Mouse (Mus musculus) layer of hippocampus, adult 18-20 months (tissue): Measurements from ENCODE around the gene Klf1. TPM values are rescaled to one million over a fixed set of nuclear protein-coding genes. Genes with fewer than 3 reads are reported as not detected.

Experiments
- DNase-seq, 2 experiments: peaks; one replicate each; pipeline ENCODE4 v3.0.0; 2022; ENCODE audit warnings: low spot score in 2 of 2
- microRNA-seq, 2 experiments: library from miRNA; unstranded; fragments of <30 nt; microRNA quantifications; one replicate each; pipeline ENCODE4 v1.2.0; 2021
- total RNA-seq, 2 experiments: library from RNA; stranded (reverse); gene quantifications; 2 replicates each; pipeline ENCODE4 v1.2.3; 2021

Klf1 gene
- total RNA-seq, 2 experiments from 2014 or later = 0.27 TPM; not detected in 1

- DNase-seq = peak in 1 of 2 experiments; percentile 45
Observed at GRCm38 (mm10) chr8:84934860-84935259, 33.1 kb downstream of the Klf1 start.

GRCm38 (mm10) chr8:84935489-84935888, 33.8 kb downstream of the Klf1 start:
- DNase-seq = no peak

GRCm38 (mm10) chr8:84936041-84936961, 34.6 kb downstream of the Klf1 start:
- DNase-seq = peak in 1 of 2 experiments; percentile 22

GRCm38 (mm10) chr8:84936962-84937546, 35.3 kb downstream of the Klf1 start, which contains the start of gene Mast1:
TSS of gene Mast1 (minus strand) at chr8:84937359.
- DNase-seq = peak; percentile 61 to 75

GRCm38 (mm10) chr8:84937620-84938485, 36.1 kb downstream of the Klf1 start:
- no peak for DNase-seq

GRCm38 (mm10) chr8:84943699-84944098, 42.0 kb downstream of the Klf1 start:
- DNase-seq = no peak

GRCm38 (mm10) chr8:84944478-84945160, 42.9 kb downstream of the Klf1 start:
- peak in 1 of 2 experiments; percentile 53 for DNase-seq

- peak; percentile 61 to 62 for DNase-seq
Observed at GRCm38 (mm10) chr8:84945235-84945632, 43.5 kb downstream of the Klf1 start.

GRCm38 (mm10) chr8:84945633-84946527, 44.2 kb downstream of the Klf1 start:
- no peak for DNase-seq

GRCm38 (mm10) chr8:84946528-84947240, 45.0 kb downstream of the Klf1 start, which contains the start of gene Rtbdn:
TSS of gene Rtbdn (plus strand) at chr8:84946991.
- DNase-seq = no peak

GRCm38 (mm10) chr8:84947241-84947545, 45.5 kb downstream of the Klf1 start:
- no peak for DNase-seq

- DNase-seq = no peak
Observed at GRCm38 (mm10) chr8:84949753-84950152, 48.0 kb downstream of the Klf1 start.

GRCm38 (mm10) chr8:84952612-84953255, 51.0 kb downstream of the Klf1 start:
- no peak for DNase-seq

Small RNA genes within 50 kb of the gene (microRNA-seq; reads per million reads assigned to microRNA genes)
- gene Gm24197 = 0.25 to 1.8 reads per million in 2 experiments
- 5.2 to 9.0 reads per million in 2 experiments for gene Mir7069

Other genes starting within 250 kb of the Klf1 start
- gene Ier2, start 239.1 kb upstream of the Klf1 start, total RNA-seq = 10 to 100 TPM in 1 of 2 experiments, 1 to 10 TPM in 1; 6.2 to 10.0 TPM
- 100 to 1,000 TPM in 1 of 2 experiments, 10 to 100 TPM in 1; 96.9 to 108 TPM for gene Trmt1, start 215.6 kb upstream of the Klf1 start, total RNA-seq
- gene Nacc1, start 214.1 kb upstream of the Klf1 start, total RNA-seq = 10 to 100 TPM; 94.8 to 95.5 TPM
- 1 to 10 TPM; 2.0 to 2.2 TPM for gene Lyl1, start 200.5 kb upstream of the Klf1 start, total RNA-seq
- gene G430095P16Rik, start 178.9 kb upstream of the Klf1 start, total RNA-seq = not detected
- 100 to 1,000 TPM; 379 to 429 TPM for gene Nfix, start 101.6 kb upstream of the Klf1 start, total RNA-seq
- gene Dand5, start 79.1 kb upstream of the Klf1 start, total RNA-seq = 10 to 100 TPM; 10.7 to 10.9 TPM
- gene Gadd45gip1, start 70.4 kb upstream of the Klf1 start, total RNA-seq = 10 to 100 TPM; 27.3 to 27.4 TPM
- 10 to 100 TPM; 63.8 to 77.0 TPM for gene Rad23a, start 61.3 kb upstream of the Klf1 start, total RNA-seq
- 100 to 1,000 TPM; 506 to 521 TPM for gene Calr, start 55.0 kb upstream of the Klf1 start, total RNA-seq
- 10 to 100 TPM; 48.8 to 50.1 TPM for gene Farsa, start 44.9 kb upstream of the Klf1 start, total RNA-seq
- gene Syce2, start 29.8 kb upstream of the Klf1 start, total RNA-seq = 10 to 100 TPM; 15.7 to 16.5 TPM
- 10 to 100 TPM; 38.3 to 38.5 TPM for gene Gcdh, start 8.0 kb upstream of the Klf1 start, total RNA-seq
- 1 to 10 TPM; 2.8 to 5.1 TPM for gene Dnase2a, start 6.6 kb downstream of the Klf1 start, total RNA-seq
- gene Mast1, start 35.4 kb downstream of the Klf1 start, total RNA-seq = 10 to 100 TPM; 71.8 to 73.3 TPM
- gene Rtbdn, start 45.1 kb downstream of the Klf1 start, total RNA-seq = 1 to 10 TPM in 1 of 2 experiments, under 1 TPM in 1; 0.87 to 1.1 TPM
- gene Gm49661, start 67.5 kb downstream of the Klf1 start, total RNA-seq = not detected
- 100 to 1,000 TPM; 319 to 358 TPM for gene Prdx2, start 67.7 kb downstream of the Klf1 start, total RNA-seq
- 10 to 100 TPM; 41.8 to 46.2 TPM for gene Rnaseh2a, start 67.8 kb downstream of the Klf1 start, total RNA-seq
- gene Junb, start 76.8 kb downstream of the Klf1 start, total RNA-seq = 100 to 1,000 TPM; 102 to 103 TPM
- 1 to 10 TPM; 8.1 to 9.5 TPM for gene Hook2, start 88.7 kb downstream of the Klf1 start, total RNA-seq
- gene Best2, start 112.6 kb downstream of the Klf1 start, total RNA-seq = not detected
- 100 to 1,000 TPM; 122 to 125 TPM for gene Asna1, start 123.4 kb downstream of the Klf1 start, total RNA-seq
- 100 to 1,000 TPM; 132 to 133 TPM for gene Trir, start 124.9 kb downstream of the Klf1 start, total RNA-seq
- gene Tnpo2, start 135.0 kb downstream of the Klf1 start, total RNA-seq = 100 to 1,000 TPM; 163 to 179 TPM
- 10 to 100 TPM; 19.3 to 19.8 TPM for gene Fbxw9, start 158.1 kb downstream of the Klf1 start, total RNA-seq
- not detected for gene Gm5741, start 166.1 kb downstream of the Klf1 start, total RNA-seq
- 10 to 100 TPM; 53.2 to 56.1 TPM for gene Dhps, start 169.8 kb downstream of the Klf1 start, total RNA-seq
- gene Wdr83os, start 178.8 kb downstream of the Klf1 start, total RNA-seq = 10 to 100 TPM; 60.9 to 65.6 TPM
- gene Wdr83, start 179.4 kb downstream of the Klf1 start, total RNA-seq = 10 to 100 TPM; 28.1 to 32.3 TPM
- gene Man2b1, start 181.3 kb downstream of the Klf1 start, total RNA-seq = 10 to 100 TPM; 33.8 to 34.5 TPM
- gene Zfp791, start 221.2 kb downstream of the Klf1 start, total RNA-seq = 1 to 10 TPM; 6.7 to 7.2 TPM
- gene Cks1brt, start 250.0 kb downstream of the Klf1 start, total RNA-seq = not detected